Mouse (Mus musculus) intestine, embryonic 14.5 days (tissue): ENCODE measurements around the gene Olfr1261. TPM values are rescaled to one million over a fixed set of nuclear protein-coding genes. Genes with fewer than 3 reads are reported as not detected.

Experiments
- ATAC-seq: fragments of 200-750 bp; cut with Nextera tagmentation; replicated peaks from 2 replicates; pipeline ENCODE4 v1.8.0; 2017; ENCODE audit warnings: low read depth, moderate number of reproducible peaks, moderate TSS enrichment, moderate library complexity; ENCODE audit not compliant: low FRiP score, low TSS enrichment
- DNase-seq: peaks from one replicate; pipeline ENCODE4 v3.0.0-alpha.2; 2018; ENCODE audit warnings: low spot score
- H3K27ac ChIP-seq: fragments of 300-500 bp; sonication (generic); 2 replicates; pipeline ENCODE4 v1.5.1; 2014; ENCODE audit warnings: low read depth, mild to moderate bottlenecking, control low read depth
- H3K27me3 ChIP-seq: fragments of 300-500 bp; sonication (generic); replicated peaks from 2 replicates; pipeline ENCODE4 v1.6.1; 2014; ENCODE audit warnings: low read length, control low read depth; ENCODE audit not compliant: control insufficient read depth, insufficient read depth
- H3K36me3 ChIP-seq: fragments of 300-500 bp; sonication (generic); 2 replicates; pipeline ENCODE4 v1.6.1; 2014; ENCODE audit warnings: low read length, control low read depth; ENCODE audit not compliant: control insufficient read depth, insufficient read depth
- H3K4me1 ChIP-seq: fragments of 300-500 bp; sonication (generic); replicated peaks from 2 replicates; pipeline ENCODE4 v1.6.1; 2014; ENCODE audit warnings: low read length, control low read depth, mixed read lengths; ENCODE audit not compliant: control insufficient read depth, insufficient read depth
- H3K4me2 ChIP-seq: fragments of 300-500 bp; sonication (generic); 2 replicates; pipeline ENCODE4 v1.6.1; 2014; ENCODE audit warnings: low read length
- H3K4me3 ChIP-seq: fragments of 300-500 bp; sonication (generic); 2 replicates; pipeline ENCODE4 v1.5.1; 2014; ENCODE audit warnings: low read depth, low read length, control low read depth, mixed read lengths
- H3K9ac ChIP-seq: fragments of 300-500 bp; sonication (generic); 2 replicates; pipeline ENCODE4 v1.6.1; 2014; ENCODE audit warnings: mild to moderate bottlenecking, low read length
- H3K9me3 ChIP-seq: fragments of 300-500 bp; sonication (generic); 2 replicates; pipeline ENCODE4 v1.6.1; 2016; ENCODE audit warnings: low read length, control low read depth; ENCODE audit not compliant: control insufficient read depth
- WGBS: fragments of 180-500 bp; shearing (Covaris S2); extraction: QIAGEN DNeasy Blood & Tissue Kit; methylation state at CpG from one replicate; pipeline ENCODE4 v1.1.7; 2014; 5-methylcytosine and 5-hydroxymethylcytosine counted together
- polyA plus RNA-seq: library from polyadenylated mRNA; unstranded; fragments of >200 nt; fragmentation: Nextera tagmentation; extraction: Ambion mirVana; gene quantifications from 2 replicates; pipeline ENCODE4 v1.2.1, GENCODE M21; 2014

Gene Olfr1261
- not detected in 2 replicates for polyA plus RNA-seq

- Histone ChIP-seq H3K27ac (no peak within 1 kb of the TSS), H3K27me3 (no peaks in the 10 kb centered on the region), H3K4me2 (no peak within 1 kb of the TSS), H3K9me3 (no peaks in the 10 kb centered on the region), H3K9ac (no peak within 1 kb of the TSS), H3K4me3 (no peak within 1 kb of the TSS), H3K36me3 (no peaks in the 10 kb centered on the region), H3K4me1 (no peaks in the 10 kb centered on the region)
- ATAC-seq (no peak), DNase-seq (no peak)
Observed at GRCm38 (mm10) chr2:89990921-89991320, at the start of gene Olfr1261. Gene Olfr1261 (plus strand): TSS chr2:89991221.

- no peaks in the 10 kb centered on the region for H3K4me1 ChIP-seq
- no peak for ATAC-seq
- no peak for DNase-seq
- H3K9ac ChIP-seq: no peak within 1 kb of the TSS
- 82% methylated on average over 5 of the region's 5 CpGs for WGBS
- H3K9me3 ChIP-seq: no peaks in the 10 kb centered on the region
- H3K4me2 ChIP-seq: no peak within 1 kb of the TSS
- H3K4me3 ChIP-seq: no peak within 1 kb of the TSS
- H3K27me3 ChIP-seq: no peaks in the 10 kb centered on the region
- H3K27ac ChIP-seq: no peak within 1 kb of the TSS
- H3K36me3 ChIP-seq: no peaks in the 10 kb centered on the region
Observed at GRCm38 (mm10) chr2:89948564-89948963, 42.5 kb upstream of the Olfr1261 start, which contains the start of gene Olfr1259. Gene Olfr1259 (minus strand): TSS chr2:89948664.

GRCm38 (mm10) chr2:89974184-89974583 lies 16.8 kb upstream of the Olfr1261 start, which contains the start of gene Olfr1260:
Gene Olfr1260 (plus strand): TSS chr2:89974340.
- no peak within 1 kb of the TSS for H3K27ac ChIP-seq
- DNase-seq (no peak), ATAC-seq (no peak)
- no peaks in the 10 kb centered on the region for H3K4me1 ChIP-seq
- H3K4me3 ChIP-seq: no peak within 1 kb of the TSS
- H3K9me3 ChIP-seq: no peaks in the 10 kb centered on the region
- H3K36me3 ChIP-seq: no peaks in the 10 kb centered on the region
- no peaks in the 10 kb centered on the region for H3K27me3 ChIP-seq
- no peak within 1 kb of the TSS for H3K9ac ChIP-seq
- H3K4me2 ChIP-seq: no peak within 1 kb of the TSS
- 44% methylated on average over 2 of the region's 2 CpGs for WGBS

DNA sequence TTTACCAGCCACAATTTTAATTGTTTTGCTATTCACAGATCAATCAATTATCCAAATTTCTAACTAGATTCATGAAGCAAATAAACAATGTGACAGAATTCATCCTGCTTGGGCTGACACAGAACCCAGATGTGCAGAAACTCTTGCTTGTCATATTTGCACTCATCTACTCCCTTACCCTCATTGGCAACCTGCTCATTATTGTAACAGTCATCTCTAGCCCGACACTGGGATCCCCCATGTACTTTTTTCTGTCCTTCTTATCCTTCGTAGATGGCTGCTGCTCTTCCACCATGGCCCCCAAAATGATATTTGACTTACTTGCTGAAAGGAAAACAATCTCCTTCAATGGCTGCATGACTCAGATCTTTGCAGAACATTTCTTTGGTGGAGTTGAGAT lies 13.3 kb upstream of the Olfr1261 start:
- no peak overlapping the region for H3K4me3 ChIP-seq
- no peak overlapping the region for H3K9ac ChIP-seq

DNA sequence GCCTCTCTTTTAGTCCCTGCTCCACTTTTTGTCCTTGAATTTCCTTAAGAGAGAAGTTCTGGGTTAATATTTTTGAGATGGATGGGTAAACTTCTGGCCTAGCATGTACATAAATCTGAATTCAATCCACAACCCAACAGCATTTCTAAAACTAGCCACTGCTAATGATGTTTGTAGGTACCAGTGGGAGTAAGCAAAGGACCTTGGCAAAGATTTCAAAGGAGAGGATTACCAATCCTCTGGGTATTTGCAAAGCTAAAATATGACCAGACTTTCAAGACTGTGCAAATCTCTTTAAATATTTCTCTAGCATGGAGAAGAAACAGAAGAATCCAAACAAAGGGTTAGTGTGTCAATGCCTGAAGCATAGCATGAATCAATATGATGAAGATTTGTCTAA lies 8.8 kb downstream of the Olfr1261 start, which contains the start of gene Olfr1262:
Gene Olfr1262 (plus strand): TSS at position 301 of the 400 bp plus-strand sequence.
- Histone ChIP-seq H3K9ac (no peak within 1 kb of the TSS), H3K9me3 (no peaks in the 10 kb centered on the region), H3K27me3 (no peaks in the 10 kb centered on the region), H3K4me1 (no peaks in the 10 kb centered on the region), H3K27ac (no peak within 1 kb of the TSS), H3K4me3 (no peak within 1 kb of the TSS), H3K4me2 (no peak within 1 kb of the TSS), H3K36me3 (no peaks in the 10 kb centered on the region)
- DNase-seq (no peak), ATAC-seq (no peak)

More for the DNA sequence above, 13.3 kb upstream of the Olfr1261 start:
- ATAC-seq: no peak
- WGBS: 88% methylated on average over 2 of the region's 2 CpGs
- DNase-seq: no peak
- Histone ChIP-seq H3K4me1 (no peaks in the 10 kb centered on the region), H3K4me2 (no peak overlapping the region), H3K27me3 (no peaks in the 10 kb centered on the region), H3K27ac (no peak overlapping the region), H3K9me3 (no peaks in the 10 kb centered on the region), H3K36me3 (no peaks in the 10 kb centered on the region)

DNA sequence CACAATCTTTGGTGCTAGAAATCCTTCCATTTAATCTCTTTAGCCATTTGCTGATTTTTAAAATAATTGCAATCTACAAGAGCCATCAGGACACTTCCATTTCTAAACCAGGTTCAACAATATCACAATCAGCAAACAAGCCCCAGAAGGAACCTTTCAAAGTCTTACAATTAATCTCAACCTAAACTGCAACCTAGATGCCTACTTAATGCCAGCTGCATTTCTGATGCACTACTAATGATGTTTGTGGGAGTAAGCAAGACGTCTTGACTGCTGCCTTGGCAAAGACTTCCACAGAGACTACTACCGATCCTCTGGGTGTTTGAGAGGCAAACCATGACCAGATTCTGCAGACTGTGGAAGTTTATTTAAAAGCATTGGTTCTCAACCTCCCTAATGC lies 20.8 kb downstream of the Olfr1261 start, which contains the start of gene Olfr1263:
Gene Olfr1263 (plus strand): TSS at position 301 of the 400 bp plus-strand sequence.
- Histone ChIP-seq H3K27me3 (no peaks in the 10 kb centered on the region), H3K4me3 (no peak within 1 kb of the TSS), H3K4me2 (no peak within 1 kb of the TSS), H3K36me3 (no peaks in the 10 kb centered on the region), H3K9me3 (no peaks in the 10 kb centered on the region), H3K4me1 (no peaks in the 10 kb centered on the region), H3K27ac (no peak within 1 kb of the TSS), H3K9ac (no peak within 1 kb of the TSS)
- no peak for DNase-seq
- no peak for ATAC-seq
- 75% methylated on average over 2 of the region's 2 CpGs for WGBS

- Histone ChIP-seq H3K36me3 (no peaks in the 10 kb centered on the region), H3K4me1 (no peaks in the 10 kb centered on the region), H3K9ac (no peak within 1 kb of the TSS), H3K4me2 (no peak within 1 kb of the TSS), H3K27me3 (no peaks in the 10 kb centered on the region), H3K27ac (no peak within 1 kb of the TSS), H3K9me3 (no peaks in the 10 kb centered on the region), H3K4me3 (no peak within 1 kb of the TSS)
- WGBS: 53% methylated on average over 2 of the region's 2 CpGs
- ATAC-seq (no peak), DNase-seq (no peak)
Observed at GRCm38 (mm10) chr2:90025477-90025876, 34.5 kb downstream of the Olfr1261 start, which contains the start of gene Olfr1264. Gene Olfr1264 (minus strand): TSS chr2:90025577.

- DNase-seq: no peak
Observed at GRCm38 (mm10) chr2:90035037-90035436, 44.0 kb downstream of the Olfr1261 start, which contains the start of gene Olfr1265. Gene Olfr1265 (plus strand): TSS chr2:90035337.

More at GRCm38 (mm10) chr2:90035037-90035436, 44.0 kb downstream of the Olfr1261 start, which contains the start of gene Olfr1265:
- no peak for ATAC-seq
- H3K4me3 ChIP-seq: no peak within 1 kb of the TSS
- H3K9me3 ChIP-seq: no peaks in the 10 kb centered on the region
- no peaks in the 10 kb centered on the region for H3K4me1 ChIP-seq
- no peaks in the 10 kb centered on the region for H3K27me3 ChIP-seq
- no peaks in the 10 kb centered on the region for H3K36me3 ChIP-seq
- no peak within 1 kb of the TSS for H3K9ac ChIP-seq
- H3K27ac ChIP-seq: no peak within 1 kb of the TSS
- no peak within 1 kb of the TSS for H3K4me2 ChIP-seq
